Mouse (Mus musculus) naive thymus-derived CD4-positive, alpha-beta T cell, adult 2 months (primary cell): ENCODE measurements around the gene Zfp748.

Source experiments
- DNase-seq: peaks from one replicate; pipeline ENCODE4 v3.0.0-alpha.2; 2011; ENCODE audit warnings: low read depth

Zfp748 gene

GRCm38 (mm10) chr13:67553730-67554129, at the start of gene Zfp748:
Zfp748 (minus strand) TSS chr13:67553830.
- no peak for DNase-seq

DNA sequence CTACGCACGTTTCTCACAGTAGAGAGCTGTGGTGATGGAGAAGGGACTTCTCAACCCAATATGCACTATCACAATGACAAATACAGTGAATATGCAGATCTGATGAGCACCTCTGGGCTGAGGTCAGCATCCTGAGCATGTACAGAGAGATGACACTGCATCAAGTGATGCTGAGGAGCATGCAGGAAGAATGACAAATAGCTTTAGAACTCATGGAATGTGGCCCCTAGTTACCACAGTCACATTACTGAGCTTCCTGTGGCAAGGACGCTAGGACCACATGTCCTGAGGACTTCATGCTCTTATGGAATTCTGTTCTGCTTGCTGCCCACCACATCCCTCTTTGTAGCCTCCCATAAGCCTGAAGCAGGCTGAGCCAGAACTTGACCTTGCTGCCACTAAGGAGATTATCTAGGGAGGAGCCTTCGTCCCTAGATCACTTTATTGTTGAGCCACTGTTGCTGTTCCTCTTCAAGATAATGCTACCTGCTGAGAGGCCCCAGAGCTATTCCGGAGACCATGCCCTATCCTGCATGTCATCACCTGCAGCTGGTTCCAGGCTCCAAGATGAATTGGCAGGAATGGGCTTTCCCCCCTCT, 19.1 kb upstream of the Zfp748 start:
- no peak for DNase-seq

- peak; percentile 90 for DNase-seq
Measured at GRCm38 (mm10) chr13:67552505-67553346, 904 bp downstream of the Zfp748 start.

DNA sequence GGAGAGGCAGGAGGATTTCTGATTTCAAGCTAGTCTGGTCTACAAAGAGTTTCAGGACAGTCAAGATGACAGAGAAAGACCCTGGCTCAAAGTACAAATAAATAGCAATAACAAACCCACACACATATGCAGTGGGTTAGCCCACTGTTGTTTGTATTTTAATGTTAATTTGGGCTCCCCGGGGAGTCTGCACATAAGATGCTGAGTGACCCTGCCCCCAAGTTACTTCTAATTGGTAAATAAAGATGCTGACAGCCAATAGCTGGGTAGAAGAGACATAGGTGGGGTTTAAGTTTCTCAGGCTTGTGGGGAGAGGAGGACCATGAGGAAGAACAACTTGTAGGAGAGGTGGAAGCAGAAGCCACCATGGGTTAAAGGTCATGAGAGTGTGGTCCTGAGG, 7.7 kb downstream of the Zfp748 start:
- no peak for DNase-seq

GRCm38 (mm10) chr13:67527049-67527730, 26.4 kb downstream of the Zfp748 start:
- no peak for DNase-seq

GRCm38 (mm10) chr13:67525753-67526410, 27.7 kb downstream of the Zfp748 start, which contains the start of the genes Gm26965 and Zfp87:
Gm26965 (minus strand) TSS chr13:67526151.
Zfp87 (minus strand) TSS chr13:67526177.
- DNase-seq: peak; percentile 95

DNA sequence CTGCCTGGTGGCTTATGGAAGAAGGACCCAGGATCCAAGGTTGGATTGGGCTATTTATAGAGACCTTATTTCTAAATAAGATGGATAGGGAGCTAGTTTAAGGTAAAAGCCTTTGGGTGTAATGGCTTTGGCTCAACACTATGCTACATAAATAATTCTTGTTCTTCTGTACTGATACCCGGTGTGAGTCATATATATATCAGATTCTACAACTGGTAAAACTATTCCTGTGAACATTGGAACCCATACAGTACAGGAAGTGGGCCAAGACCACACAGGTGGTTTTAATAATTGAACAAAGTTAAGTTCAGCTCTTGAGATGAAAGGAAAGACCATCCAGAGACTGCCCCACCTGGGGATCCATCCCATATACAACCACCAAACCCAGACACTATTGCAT, 52.7 kb downstream of the Zfp748 start:
- no peak for DNase-seq

- peak; percentile 85 for DNase-seq
Measured at GRCm38 (mm10) chr13:67500084-67500719, 53.4 kb downstream of the Zfp748 start, which contains the start of gene Zfp58. Zfp58 (minus strand) TSS chr13:67500555.

GRCm38 (mm10) chr13:67495631-67496030, 58.0 kb downstream of the Zfp748 start:
- DNase-seq: no peak
